Mouse (Mus musculus): ENCODE results near the gene Etfrf1.

- TF ChIP-seq EP300 (IDR thresholded peaks at IDR 0.05): no peak
- no peak for TF ChIP-seq CTCF (IDR thresholded peaks at IDR 0.05)
Measured at GRCm38 (mm10) chr6:145262314-145262713, 51.4 kb downstream of the Etfrf1 start.
